Mouse (Mus musculus): ENCODE measurements around the gene Lurap1l.

GRCm38 (mm10) chr4:80955942-80956341 is 45.5 kb downstream of the Lurap1l start:
- TF ChIP-seq CTCF (IDR thresholded peaks at IDR 0.05; ENCODE audit: control insufficient read depth, insufficient read depth, insufficient replicate concordance, low read depth, low read length) (no peak), POLR2A (IDR thresholded peaks at IDR 0.05; ENCODE audit: control insufficient read depth, low read depth, low read length) (no peak)
